Mouse (Mus musculus): ENCODE measurements around the gene Calcoco1. TPM values are rescaled to one million over a fixed set of nuclear protein-coding genes. Genes with fewer than 3 reads are reported as not detected.
"Not testable (repeated sequence)": the region's sequence is repeated elsewhere in the genome, so short reads cannot be mapped to it uniquely, and the experiment has no call there.

The Calcoco1 gene
- total RNA-seq, 2 experiments from 2014 or later = 86.9 to 92.4 TPM

- no peak for DNase-seq (ENCODE audit: low spot score in 2 of 2)
Measured at GRCm38 (mm10) chr15:102696899-102697298, 25.1 kb downstream of the Calcoco1 start.

DNA sequence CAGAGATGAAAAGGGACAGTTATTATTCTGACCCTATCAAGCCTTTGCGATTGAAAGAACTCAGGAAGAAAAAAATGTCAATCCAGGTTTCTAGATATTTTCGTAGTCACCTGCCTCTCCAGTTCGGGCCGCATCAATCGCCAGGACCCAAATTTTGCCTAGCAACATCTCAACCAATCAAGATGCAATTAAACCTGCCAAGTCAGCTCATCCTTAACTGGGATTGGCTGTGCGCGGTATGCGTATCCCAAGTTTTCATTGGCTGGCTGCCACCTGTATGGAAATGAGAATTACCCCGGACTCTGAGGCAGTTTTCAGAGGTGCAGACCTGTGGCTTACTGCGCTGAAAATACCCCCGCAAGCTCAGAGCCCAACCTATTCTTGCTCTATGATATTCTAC, 28.4 kb downstream of the Calcoco1 start:
- DNase-seq (ENCODE audit: low spot score in 2 of 2) = peak; percentile 79 to 93

GRCm38 (mm10) chr15:102692991-102693411, 29.0 kb downstream of the Calcoco1 start:
- DNase-seq (ENCODE audit: low spot score in 2 of 2) = peak in 1 of 2 experiments; percentile 80

- peak in 1 of 2 experiments; percentile 24 for DNase-seq (ENCODE audit: low spot score in 2 of 2)
Measured at GRCm38 (mm10) chr15:102692321-102692804, 29.6 kb downstream of the Calcoco1 start.

DNA sequence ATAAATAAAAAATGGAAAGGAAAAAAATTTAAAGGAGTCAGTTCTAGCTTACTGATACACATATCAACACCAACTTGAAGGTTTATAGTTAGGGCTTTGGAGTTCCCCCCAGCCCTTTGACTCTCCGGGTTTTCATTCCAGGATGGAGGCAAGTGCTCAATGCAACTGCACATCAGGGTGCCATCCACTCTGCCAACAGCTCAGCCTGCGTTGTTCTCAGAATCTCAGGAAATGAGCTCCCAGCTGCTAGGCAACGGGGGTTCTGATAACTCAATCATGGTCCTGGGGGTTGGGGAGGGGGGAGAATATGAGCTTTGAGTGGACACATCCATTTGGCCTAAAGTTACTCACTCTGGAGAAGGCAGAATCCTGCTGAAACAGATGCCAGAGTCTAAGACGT, 36.2 kb downstream of the Calcoco1 start:
- no peak for DNase-seq (ENCODE audit: low spot score in 2 of 2)

GRCm38 (mm10) chr15:102683670-102684069, 38.3 kb downstream of the Calcoco1 start:
- no peak for DNase-seq (ENCODE audit: low spot score in 2 of 2)

- DNase-seq (ENCODE audit: low spot score in 2 of 2) = no peak
Measured at GRCm38 (mm10) chr15:102676345-102676744, 45.6 kb downstream of the Calcoco1 start.

- peak in 1 of 2 experiments; percentile 80 for DNase-seq (ENCODE audit: low spot score in 2 of 2)
Measured at GRCm38 (mm10) chr15:102673548-102673947, 48.4 kb downstream of the Calcoco1 start.

- peak in 1 of 2 experiments; percentile 56 for DNase-seq (ENCODE audit: low spot score in 2 of 2)
Measured at GRCm38 (mm10) chr15:102672215-102673071, 49.5 kb downstream of the Calcoco1 start, which contains the start of gene Atp5g2. Atp5g2 (minus strand) TSS chr15:102672352.

DNA sequence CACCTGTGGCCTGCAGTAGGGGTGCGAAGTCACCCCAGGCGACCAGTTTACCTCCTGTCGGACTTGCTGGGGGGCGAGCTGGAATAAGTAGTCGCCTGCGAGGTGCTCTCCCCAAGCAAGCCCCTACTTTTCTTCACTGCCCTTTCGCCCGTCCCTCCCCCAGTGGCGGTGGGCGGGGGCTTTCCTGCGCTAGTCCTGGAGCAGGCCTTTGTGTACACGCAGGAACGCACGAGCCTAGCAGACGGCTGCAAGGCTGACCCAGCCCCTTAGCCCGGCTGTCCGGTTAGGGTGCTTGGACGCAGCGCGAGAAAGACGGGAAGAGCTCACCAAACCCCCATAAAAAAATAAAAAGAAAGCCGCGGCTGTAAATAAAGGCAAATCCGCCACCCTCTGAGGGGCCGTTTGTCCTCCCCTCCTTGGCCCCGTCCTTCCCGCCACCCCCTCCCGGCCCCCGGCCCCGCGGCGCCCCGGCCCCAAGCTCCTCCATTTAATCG, 50.2 kb downstream of the Calcoco1 start:
- peak in 1 of 2 experiments; percentile 69 for DNase-seq (ENCODE audit: low spot score in 2 of 2)

- peak; percentile 98 to 99 for DNase-seq (ENCODE audit: low spot score in 2 of 2)
Measured at GRCm38 (mm10) chr15:102670767-102671575, 51.0 kb downstream of the Calcoco1 start.

- no peak for DNase-seq (ENCODE audit: low spot score in 2 of 2)
Measured at GRCm38 (mm10) chr15:102670281-102670680, 51.7 kb downstream of the Calcoco1 start.

GRCm38 (mm10) chr15:102669571-102669970, 52.4 kb downstream of the Calcoco1 start:
- no peak for DNase-seq (ENCODE audit: low spot score in 2 of 2)

DNA sequence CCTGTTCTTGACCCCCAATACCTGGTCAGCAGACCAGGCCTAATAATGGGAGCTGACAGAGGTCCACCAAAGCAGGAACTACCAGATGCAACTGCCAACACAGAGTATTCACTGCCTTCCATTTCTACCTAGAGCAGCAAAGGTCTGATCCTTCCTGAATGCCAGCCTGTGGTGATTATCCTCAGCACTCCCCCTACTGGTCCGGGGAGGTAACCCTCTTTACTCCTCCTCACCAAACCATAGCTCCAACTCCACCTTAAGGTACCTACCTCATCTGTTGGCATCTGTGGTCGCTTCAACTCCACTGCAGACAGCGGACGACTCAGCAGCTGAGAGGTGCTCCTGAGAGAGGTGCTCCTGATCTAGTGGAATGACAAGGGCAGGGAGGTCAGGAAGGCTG, 56.5 kb downstream of the Calcoco1 start:
- DNase-seq (ENCODE audit: low spot score in 2 of 2) = peak in 1 of 2 experiments; percentile 72

DNA sequence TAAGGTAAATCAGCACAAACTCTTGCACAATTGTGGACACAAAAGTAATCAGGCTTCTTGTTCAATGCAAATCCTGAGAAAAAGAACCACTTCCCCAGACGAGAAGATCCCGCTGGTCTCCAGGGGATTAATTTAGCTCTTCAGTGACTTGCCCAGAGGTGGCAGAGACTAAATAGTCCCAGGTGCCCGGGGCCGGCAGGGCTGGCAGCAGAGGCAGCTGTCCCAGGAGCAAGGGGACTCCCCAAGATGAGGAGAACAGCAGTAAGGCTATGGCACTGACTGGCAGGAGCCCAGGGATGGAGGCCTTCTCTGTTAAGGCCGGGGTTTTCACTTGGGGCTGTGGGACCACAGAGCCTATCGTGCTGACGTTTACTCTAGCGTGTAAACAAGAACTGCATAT, 58.2 kb downstream of the Calcoco1 start:
- no peak for DNase-seq (ENCODE audit: low spot score in 2 of 2)

DNA sequence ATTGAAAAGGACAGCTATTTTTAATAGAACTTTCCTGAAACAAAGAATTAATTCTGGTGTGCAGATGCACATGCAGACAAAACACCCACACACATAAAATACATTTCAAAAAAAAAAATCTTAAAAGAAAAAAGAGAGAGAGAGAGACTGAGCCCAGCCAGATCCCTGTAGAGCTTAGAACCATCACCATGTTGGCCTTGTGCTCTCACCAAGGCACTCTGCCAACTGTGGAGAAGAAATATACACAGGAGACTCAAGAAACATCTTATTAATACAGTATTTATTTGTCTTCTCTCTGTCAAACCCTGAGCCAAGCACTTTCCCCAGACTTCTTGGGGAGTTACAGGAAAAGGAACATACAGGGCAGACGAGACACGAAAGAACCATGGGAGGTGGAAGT, 59.4 kb downstream of the Calcoco1 start:
- DNase-seq (ENCODE audit: low spot score in 2 of 2) = not testable (repeated sequence)

GRCm38 (mm10) chr15:102657926-102658381, 64.0 kb downstream of the Calcoco1 start:
- no peak for DNase-seq (ENCODE audit: low spot score in 2 of 2)
